Mouse (Mus musculus): ENCODE results near the gene Pomt2.
"Not testable (repeated sequence)": the region's sequence is repeated elsewhere in the genome, so short reads cannot be mapped to it uniquely, and the experiment has no call there.

The Pomt2 gene

DNA sequence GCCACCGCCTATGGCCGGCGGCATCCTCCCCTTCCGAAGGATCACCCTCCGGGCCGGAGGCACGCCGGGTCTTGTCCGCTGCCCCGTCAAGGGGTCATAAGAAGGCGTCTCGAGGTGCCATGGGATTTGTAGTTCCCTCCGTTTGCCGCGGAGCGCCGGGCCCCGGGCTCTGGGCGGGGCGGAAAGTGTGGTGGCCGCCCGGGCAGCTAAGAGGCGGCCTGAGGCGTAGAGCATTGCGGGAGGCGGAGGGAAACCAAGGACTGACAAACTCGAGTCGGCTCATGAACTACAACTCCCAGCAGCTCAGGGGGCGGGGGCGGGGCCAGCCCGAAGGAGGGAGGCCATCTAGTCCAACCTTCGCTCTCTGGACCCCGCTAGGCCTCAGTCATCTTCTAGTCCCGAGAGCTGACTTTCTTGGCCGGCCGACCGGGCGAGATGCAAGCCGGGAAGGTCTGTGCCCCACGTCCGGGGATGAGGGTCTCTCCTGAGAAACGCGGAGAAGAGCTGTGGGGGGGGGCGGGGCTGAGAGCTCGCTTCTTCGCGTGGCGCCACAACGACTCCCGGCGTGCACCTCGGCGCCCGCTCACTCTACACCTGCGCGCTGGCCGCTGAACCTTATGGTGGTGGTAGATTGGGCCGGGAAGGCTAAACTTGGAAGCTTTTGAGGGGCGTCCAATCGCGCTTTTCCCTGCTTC, at the start of gene Pomt2:
Gene Pomt2, minus strand, starts transcription at position 574 of the 695 bp plus-strand sequence.
- DNase-seq (ENCODE audit: low spot score in 2 of 2), result peak; percentile 88 to 90

DNA sequence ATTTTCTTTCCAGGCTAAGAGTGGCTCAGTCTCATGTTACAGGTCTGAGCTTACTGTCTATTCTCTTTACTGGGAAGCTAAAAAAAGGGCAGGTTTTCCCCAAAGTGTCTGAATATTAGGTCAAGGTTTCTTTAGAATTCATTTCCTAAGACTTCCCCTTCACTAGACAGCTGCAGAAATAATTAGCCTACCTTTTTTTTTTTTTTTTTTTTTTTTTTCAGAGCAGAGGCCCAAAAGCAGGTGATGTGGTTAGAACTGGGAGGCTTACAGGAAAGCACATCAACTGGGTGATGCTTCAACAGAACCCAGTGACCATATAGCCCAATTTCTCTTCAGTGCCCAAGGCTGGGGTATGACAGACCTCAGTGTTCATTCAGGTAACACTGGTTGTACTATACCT, 48.5 kb upstream of the Pomt2 start:
- no peak for DNase-seq (ENCODE audit: low spot score in 2 of 2)

GRCm38 (mm10) chr12:87195069-87195468, 47.3 kb upstream of the Pomt2 start:
- DNase-seq (ENCODE audit: low spot score in 2 of 2), result no peak

DNA sequence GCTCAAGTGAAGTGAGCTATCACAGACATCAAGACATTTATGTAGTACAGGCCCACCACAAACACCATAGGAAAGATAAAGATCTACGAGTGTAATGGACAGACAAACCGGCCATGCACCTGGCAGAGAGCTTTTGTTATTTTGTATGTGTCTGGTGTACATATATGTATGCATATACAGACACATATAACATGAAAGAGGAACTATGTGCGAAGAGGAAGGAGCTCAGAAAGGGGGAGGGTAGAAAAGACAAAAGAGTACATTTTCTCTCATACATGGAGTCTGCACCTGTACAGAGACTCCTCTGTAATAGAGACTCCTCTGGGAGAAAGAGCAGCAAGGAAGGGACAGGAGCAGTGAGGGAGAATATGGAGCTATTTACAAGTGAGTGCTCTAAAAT, 45.2 kb upstream of the Pomt2 start:
- DNase-seq (ENCODE audit: low spot score in 2 of 2), result no peak

- DNase-seq (ENCODE audit: low spot score in 2 of 2), result no peak
These were observed 29.9 kb upstream of the Pomt2 start for GRCm38 (mm10) chr12:87177631-87178030.

DNA sequence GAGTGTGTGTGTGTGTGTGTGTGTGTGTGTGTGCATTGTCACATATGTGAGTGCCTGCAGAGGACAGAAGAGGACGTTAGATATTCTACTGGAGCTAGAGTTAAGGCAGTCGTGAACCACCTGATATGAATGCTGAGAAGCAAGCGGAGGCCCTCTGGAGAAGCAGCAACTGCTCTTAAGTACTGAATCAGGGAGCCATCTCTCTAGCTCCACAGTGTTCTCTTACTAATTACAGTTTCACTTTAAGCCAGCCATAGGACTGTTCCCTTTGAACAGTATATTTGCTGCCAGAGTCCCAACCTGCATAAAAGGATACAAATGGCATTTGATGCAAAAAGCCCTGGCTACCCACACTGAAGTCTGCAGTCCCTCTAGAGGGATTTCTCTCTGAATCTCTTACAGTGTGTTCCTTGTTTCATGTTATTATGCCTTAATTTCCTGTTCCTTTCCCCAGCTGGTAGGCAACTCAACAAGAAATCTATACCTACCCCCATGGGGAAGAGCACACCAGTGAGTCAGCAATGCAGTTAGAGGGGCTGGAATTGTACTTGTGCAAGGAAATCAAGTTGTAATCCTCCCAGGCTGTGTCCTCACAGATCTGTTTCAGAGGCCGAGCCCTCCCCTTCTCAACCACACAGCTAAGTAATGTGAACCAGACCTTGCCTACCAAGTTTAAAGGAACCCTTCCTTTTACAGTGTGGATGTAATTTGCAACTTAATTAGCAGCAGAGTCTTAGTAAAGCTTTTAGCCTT, 27.6 kb upstream of the Pomt2 start:
- no peak for DNase-seq (ENCODE audit: low spot score in 2 of 2)

DNA sequence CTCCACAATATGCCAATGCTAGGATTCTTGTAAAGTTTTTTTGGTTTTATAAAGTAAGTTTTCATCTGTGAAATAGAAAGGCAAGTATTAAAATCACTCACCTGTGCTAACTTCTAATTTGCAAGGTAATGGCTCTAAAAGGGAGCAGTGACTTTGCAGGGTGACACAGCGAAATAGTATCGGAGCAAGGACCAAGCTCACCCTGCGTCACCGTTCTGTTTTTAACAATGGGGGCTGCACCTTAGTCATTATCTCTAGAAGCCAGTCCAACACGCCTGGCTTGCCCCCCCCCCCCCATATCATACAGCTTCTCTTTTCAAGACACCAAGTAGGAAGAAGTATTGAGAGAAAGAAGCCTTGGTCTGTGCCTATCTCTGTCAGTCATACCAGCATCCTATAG, 13.0 kb upstream of the Pomt2 start:
- DNase-seq (ENCODE audit: low spot score in 2 of 2), result no peak

GRCm38 (mm10) chr12:87160310-87160709, 12.5 kb upstream of the Pomt2 start:
- DNase-seq (ENCODE audit: low spot score in 2 of 2), result no peak

DNA sequence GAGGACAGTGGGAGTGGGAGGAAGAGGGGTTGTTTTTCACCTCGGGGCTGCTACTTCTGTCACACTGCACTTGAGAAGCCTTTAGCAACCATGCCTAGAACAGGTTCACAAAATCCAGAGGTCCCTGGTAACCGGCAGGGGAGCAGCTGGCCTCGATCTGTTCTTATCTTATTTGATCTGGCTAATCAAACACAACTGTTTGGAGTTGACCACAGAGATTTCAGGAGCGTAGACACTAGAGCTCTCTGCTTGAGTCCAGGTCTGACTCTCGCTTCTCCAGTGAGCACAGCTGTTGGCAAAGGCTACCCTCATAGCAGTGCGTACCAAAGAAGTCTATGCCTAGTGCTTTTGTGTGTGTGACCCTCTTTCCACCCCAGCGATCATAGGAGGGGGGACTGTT, 10.3 kb upstream of the Pomt2 start:
- DNase-seq (ENCODE audit: low spot score in 2 of 2), result no peak

DNA sequence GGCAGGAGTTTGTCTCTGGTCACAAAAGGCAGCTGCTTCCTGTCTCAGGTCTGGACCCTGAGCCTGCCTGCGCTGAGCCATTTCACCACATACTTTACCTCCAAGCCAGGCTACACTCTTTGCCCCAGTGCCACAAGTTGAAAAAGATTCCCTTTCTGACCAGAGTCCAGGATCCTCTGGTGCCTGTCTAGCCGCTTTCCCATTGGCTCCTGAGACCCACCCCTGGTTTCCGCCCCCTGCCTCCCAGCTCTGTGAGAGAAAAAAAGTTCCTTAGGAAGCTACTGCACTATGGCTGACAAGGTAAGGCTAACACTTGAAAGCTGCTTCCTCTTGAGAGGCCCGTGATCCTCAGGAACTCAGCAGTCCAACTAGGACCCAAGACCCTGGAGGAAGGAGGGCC, 9.6 kb upstream of the Pomt2 start:
- no peak for DNase-seq (ENCODE audit: low spot score in 2 of 2)

DNA sequence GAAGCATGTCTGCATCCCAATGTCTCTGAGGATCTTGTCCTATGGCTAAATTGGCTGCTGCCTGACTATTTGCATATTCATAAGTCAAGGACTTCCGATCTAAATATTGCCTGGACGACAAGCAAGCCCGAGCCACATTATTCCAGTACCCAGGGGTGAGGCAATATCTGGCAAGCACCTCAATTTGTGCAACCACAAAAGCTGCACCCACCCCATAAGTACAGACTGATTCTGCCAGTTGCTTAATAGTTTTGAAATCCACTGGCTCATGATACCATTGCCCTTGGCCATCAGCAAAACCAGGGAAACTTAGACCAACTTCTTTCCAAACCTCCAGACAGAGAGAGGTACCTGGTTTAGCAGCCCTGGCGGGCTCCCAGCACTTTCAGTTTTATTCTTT, 6.7 kb upstream of the Pomt2 start:
- not testable (repeated sequence) for DNase-seq (ENCODE audit: low spot score in 2 of 2)

GRCm38 (mm10) chr12:87149471-87149870, 1.7 kb upstream of the Pomt2 start:
- no peak for DNase-seq (ENCODE audit: low spot score in 2 of 2)

DNA sequence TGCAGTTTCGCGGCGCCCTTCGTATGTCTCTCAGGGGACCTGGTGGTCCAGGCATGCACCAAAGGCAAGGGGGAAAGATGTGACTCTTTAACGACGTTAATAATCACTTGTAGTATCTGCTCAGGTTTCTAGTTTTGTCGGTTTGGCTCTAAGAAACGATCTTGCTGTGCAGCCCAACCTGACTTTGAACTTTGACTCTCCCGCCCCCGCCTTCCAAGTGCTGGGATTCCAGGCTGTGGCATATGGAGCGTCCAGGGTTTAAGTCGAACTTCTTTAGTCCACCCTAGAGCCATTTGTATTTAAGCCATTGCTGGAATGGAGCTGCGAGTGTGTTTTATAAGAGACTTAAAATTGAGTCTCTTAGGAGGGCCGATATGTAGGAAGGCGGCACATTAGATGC, 368 bp upstream of the Pomt2 start:
- DNase-seq (ENCODE audit: low spot score in 2 of 2), result no peak

DNA sequence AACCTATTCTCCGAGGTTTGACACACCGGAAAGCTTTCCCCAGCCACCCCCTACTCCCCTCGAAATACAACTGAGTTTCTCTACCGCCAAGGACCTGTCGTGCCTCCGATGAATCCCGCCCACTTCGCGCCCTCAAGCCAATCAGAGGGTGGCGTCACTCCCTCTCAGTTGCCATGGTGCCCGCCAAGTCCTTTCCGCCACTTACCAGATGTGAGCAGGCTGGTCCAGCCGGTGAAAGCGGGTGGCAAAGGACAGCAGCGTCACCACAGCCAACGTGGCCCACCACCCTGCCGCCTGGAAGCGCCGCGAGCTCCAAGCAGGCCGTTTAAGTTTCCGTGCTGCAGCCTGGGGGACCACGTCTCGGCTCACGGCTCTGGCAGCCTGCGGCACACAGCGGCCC, 802 bp downstream of the Pomt2 start, which contains the start of gene Gstz1:
Gene Gstz1, plus strand, starts transcription at position 200 of the 400 bp plus-strand sequence.
- DNase-seq (ENCODE audit: low spot score in 2 of 2), result peak in 1 of 2 experiments; percentile 95

DNA sequence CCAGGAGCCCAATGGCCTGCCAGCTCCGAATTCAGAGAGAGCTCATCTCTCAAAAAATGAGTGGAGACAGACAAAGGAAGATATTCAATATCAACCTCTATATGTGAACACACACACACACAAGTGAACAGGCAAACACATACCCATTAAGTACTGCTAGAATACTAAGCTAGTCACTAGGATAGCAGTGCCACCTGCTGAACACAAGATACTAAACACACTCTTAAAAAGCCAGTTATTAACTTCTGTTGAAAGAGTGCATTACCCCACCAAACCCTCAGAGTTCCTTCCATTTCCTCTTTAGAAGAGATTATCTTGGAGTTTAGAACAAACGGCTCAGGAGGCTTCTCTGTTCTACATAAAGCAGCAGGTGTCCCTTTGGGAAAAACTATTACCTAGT, 5.6 kb downstream of the Pomt2 start:
- DNase-seq (ENCODE audit: low spot score in 2 of 2), result no peak

DNA sequence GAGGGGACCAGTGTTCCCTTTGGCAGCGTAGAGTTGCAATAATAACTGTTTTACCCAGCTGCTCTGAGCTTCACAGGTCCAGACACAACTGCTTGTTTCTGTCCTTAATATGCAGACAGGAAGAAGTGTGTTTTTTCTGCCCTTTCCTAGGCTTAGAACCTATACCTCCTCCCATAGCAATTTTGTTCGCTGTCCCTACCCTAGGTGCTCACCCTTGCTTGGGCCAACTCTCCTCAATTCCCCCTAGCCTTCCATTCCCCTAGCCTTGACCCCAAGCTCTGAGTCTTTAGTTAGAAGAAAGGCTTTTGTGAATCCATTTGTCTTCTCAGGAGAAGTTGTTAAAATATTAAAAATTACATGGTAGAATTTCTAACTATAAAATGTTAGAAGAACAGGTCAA, 9.0 kb downstream of the Pomt2 start:
- DNase-seq (ENCODE audit: low spot score in 2 of 2), result no peak

GRCm38 (mm10) chr12:87138342-87138701, 9.4 kb downstream of the Pomt2 start:
- no peak for DNase-seq (ENCODE audit: low spot score in 2 of 2)

- DNase-seq (ENCODE audit: low spot score in 2 of 2), result no peak
These were observed 10.1 kb downstream of the Pomt2 start for GRCm38 (mm10) chr12:87137439-87138341.

- DNase-seq (ENCODE audit: low spot score in 2 of 2), result no peak
These were observed 15.0 kb downstream of the Pomt2 start for GRCm38 (mm10) chr12:87132784-87133183.

- no peak for DNase-seq (ENCODE audit: low spot score in 2 of 2)
These were observed 15.6 kb downstream of the Pomt2 start for GRCm38 (mm10) chr12:87132210-87132609.

DNA sequence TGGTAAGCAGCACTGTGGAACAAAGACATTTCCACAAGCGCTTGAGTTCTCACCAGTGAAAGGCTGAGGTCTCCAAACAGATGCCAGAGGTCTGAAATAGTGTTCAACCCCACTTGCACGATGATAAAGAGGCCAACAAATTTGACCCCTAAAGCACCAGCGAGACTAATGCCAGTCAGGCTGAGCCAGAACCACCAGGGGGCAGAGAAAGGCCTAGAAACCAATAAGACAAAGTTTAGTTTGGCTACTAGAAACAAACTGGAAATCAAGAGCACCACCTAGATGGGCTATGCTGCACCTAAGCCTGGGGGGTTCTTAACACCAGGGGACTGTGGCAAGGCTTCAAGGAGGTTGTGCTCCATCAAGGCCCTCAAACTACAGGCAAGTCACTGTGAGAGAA, 16.1 kb downstream of the Pomt2 start:
- DNase-seq (ENCODE audit: low spot score in 2 of 2), result peak in 1 of 2 experiments; percentile 57

GRCm38 (mm10) chr12:87131181-87131580, 16.6 kb downstream of the Pomt2 start:
- DNase-seq (ENCODE audit: low spot score in 2 of 2), result no peak
